Mouse (Mus musculus) G1E (cell line): ENCODE results near the gene Lrrc27. TPM values are rescaled to one million over a fixed set of nuclear protein-coding genes. Genes with fewer than 3 reads are reported as not detected.

Source experiments
- ATAC-seq: 2 replicates; pipeline ENCODE4 v1.8.0; 2016; ENCODE audit warnings: mild to moderate bottlenecking; ENCODE audit not compliant: insufficient number of reproducible peaks, poor library complexity, low FRiP score, severe bottlenecking; ENCODE audit errors: extremely low read depth
- DNase-seq: peaks from one replicate; pipeline ENCODE4 v3.0.0; 2012; ENCODE audit warnings: low spot score
- H3K27me3 ChIP-seq: 2 replicates; pipeline ENCODE4 v1.6.1; 2012; ENCODE audit warnings: mild to moderate bottlenecking, low read length, inconsistent platforms; ENCODE audit not compliant: insufficient read depth
- H3K36me3 ChIP-seq: replicated peaks from 2 replicates; pipeline ENCODE3; 2012; ENCODE audit warnings: mild to moderate bottlenecking, inconsistent platforms
- H3K4me1 ChIP-seq: 2 replicates; pipeline ENCODE4 v1.6.1; 2012; ENCODE audit warnings: low read depth, low read length, inconsistent platforms, mixed read lengths; ENCODE audit not compliant: insufficient read depth
- H3K4me3 ChIP-seq: 2 replicates; pipeline ENCODE4 v1.5.1; 2012; ENCODE audit warnings: low read depth, mild to moderate bottlenecking, inconsistent platforms, low read length, moderate library complexity, mixed read lengths
- H3K9me3 ChIP-seq: replicated peaks from 2 replicates; pipeline ENCODE4 v1.6.1; 2012; ENCODE audit warnings: inconsistent platforms
- CTCF ChIP-seq: IDR thresholded peaks from 2 replicates; pipeline ENCODE4 v1.5.1; 2012; ENCODE audit warnings: low read depth, low read length, inconsistent platforms, mixed read lengths
- GATA1 ChIP-seq: IDR thresholded peaks from 2 replicates; pipeline ENCODE4 v1.6.1; 2012; ENCODE audit warnings: borderline replicate concordance, low read length, inconsistent platforms, mixed read lengths
- GATA2 ChIP-seq: IDR thresholded peaks from 2 replicates; pipeline ENCODE4 v1.6.1; 2012; ENCODE audit warnings: low read depth, low read length, inconsistent platforms, borderline replicate concordance
- POLR2AphosphoS5 ChIP-seq: IDR thresholded peaks from 2 replicates; pipeline ENCODE4 v1.6.1; 2012; ENCODE audit warnings: low read depth, low read length, inconsistent platforms; ENCODE audit not compliant: insufficient replicate concordance
- TAL1 ChIP-seq: conservative IDR thresholded peaks from 2 replicates; pipeline ENCODE4 v1.6.1; 2012; ENCODE audit warnings: low read depth, low read length, inconsistent platforms, mixed read lengths
- polyA plus RNA-seq: library from polyadenylated mRNA; stranded (reverse); fragments of >175 nt; gene quantifications from 2 replicates; pipeline ENCODE4 v1.2.3, GENCODE M21; 2012
- total RNA-seq, 2 experiments: library from RNA; stranded (forward) in 1 of 2; stranded (reverse) in 1 of 2; fragments of 200-1000 nt in 1 of 2; fragments of >200 nt in 1 of 2; fragmentation: Nextera tagmentation in 1 of 2; gene quantifications; 2 replicates each; pipeline ENCODE4 v1.2.3; 2014 to 2017

Lrrc27 gene
- total and polyA plus RNA-seq, 3 experiments, result 1.0 TPM; not detected in 2

- TF ChIP-seq GATA2, result no peak
- TF ChIP-seq GATA1, result no peak
- no peak for TF ChIP-seq CTCF
- no peak for TF ChIP-seq POLR2AphosphoS5
- no peak for TF ChIP-seq TAL1
- ATAC-seq, result no peak
- H3K4me1 ChIP-seq, result no peaks in the 10 kb centered on the region
- no peak for DNase-seq
- no peak overlapping the region; the same call in 1 of the 2 replicates for H3K4me3 ChIP-seq
- peaks cover 52% of the 10 kb centered on the region for H3K9me3 ChIP-seq
- H3K27me3 ChIP-seq, result no peaks in the 10 kb centered on the region
- H3K36me3 ChIP-seq, result no peaks in the 10 kb centered on the region
These were observed 34.4 kb downstream of the Lrrc27 start for GRCm38 (mm10) chr7:139246931-139247880.

- no peaks in the 10 kb centered on the region for H3K36me3 ChIP-seq
- peaks cover 58% of the 10 kb centered on the region for H3K9me3 ChIP-seq
- no peaks in the 10 kb centered on the region for H3K4me1 ChIP-seq
- no peak within 1 kb of the TSS; the same call in 1 of the 2 replicates for H3K4me3 ChIP-seq
- H3K27me3 ChIP-seq, result no peaks in the 10 kb centered on the region
- DNase-seq (no peak), ATAC-seq (no peak)
- TF ChIP-seq TAL1 (no peak), POLR2AphosphoS5 (no peak)
These were observed 35.3 kb downstream of the Lrrc27 start, which contains the start of gene Pwwp2b for GRCm38 (mm10) chr7:139247881-139248614. TSS of gene Pwwp2b (plus strand) at chr7:139248482.

- Histone ChIP-seq H3K27me3 (no peaks in the 10 kb centered on the region), H3K4me1 (no peaks in the 10 kb centered on the region), H3K9me3 (peaks cover 66% of the 10 kb centered on the region), H3K4me3 (no peak overlapping the region), H3K36me3 (no peaks in the 10 kb centered on the region)
- no peak for DNase-seq
- ATAC-seq, result no peak
- TF ChIP-seq CTCF (no peak), TAL1 (no peak), GATA2 (no peak), GATA1 (no peak)
These were observed 36.0 kb downstream of the Lrrc27 start for GRCm38 (mm10) chr7:139248615-139249405.

DNA sequence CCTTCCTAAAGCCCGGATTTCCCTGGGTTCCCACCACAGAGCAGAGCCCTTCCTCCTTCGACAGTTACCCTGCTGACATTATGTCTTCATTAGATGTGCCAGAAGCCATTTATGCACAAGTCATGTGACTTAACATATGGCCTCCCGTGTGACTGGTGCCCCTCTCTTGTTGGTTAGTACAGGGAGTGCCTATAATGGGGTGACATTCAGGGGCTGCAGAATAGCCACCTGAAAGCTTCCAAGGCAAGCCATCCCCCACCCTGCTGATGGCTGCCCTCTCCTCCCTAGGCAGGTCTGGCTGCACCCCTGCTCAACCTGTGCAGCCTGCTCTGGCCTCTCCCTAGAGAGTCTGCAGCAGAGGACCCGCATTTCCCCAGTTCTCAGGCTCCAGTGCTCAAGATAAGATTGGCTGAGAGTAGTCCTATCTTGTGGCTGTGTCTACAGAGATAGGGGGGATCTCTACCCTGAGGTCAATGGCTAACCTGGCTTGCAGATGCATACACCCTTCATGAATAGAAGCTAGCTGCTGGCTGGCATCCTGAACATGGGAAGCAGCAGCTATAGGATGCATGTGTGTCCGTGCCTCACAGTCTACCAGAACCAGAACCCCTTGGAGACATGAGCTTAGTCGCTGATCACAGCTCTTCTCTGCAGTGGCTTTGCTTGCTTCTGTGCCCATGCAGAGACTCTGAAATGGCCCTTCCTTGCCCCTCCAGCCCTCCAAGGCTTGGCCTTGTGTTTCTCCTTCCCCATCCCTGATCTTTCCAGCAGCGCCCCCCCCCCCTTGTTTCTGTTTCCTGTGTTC, 36.8 kb downstream of the Lrrc27 start:
- H3K4me1 ChIP-seq, result no peaks in the 10 kb centered on the region
- TF ChIP-seq TAL1 (no peak), GATA1 (no peak), GATA2 (no peak), POLR2AphosphoS5 (no peak), CTCF (no peak)
- DNase-seq, result no peak
- H3K36me3 ChIP-seq, result no peaks in the 10 kb centered on the region
- no peaks in the 10 kb centered on the region for H3K27me3 ChIP-seq
- peaks cover 68% of the 10 kb centered on the region for H3K9me3 ChIP-seq
- no peak for ATAC-seq
- H3K4me3 ChIP-seq, result no peak overlapping the region

GRCm38 (mm10) chr7:139251881-139252301, 39.1 kb downstream of the Lrrc27 start:
- no peak for TF ChIP-seq POLR2AphosphoS5
- DNase-seq (no peak), ATAC-seq (no peak)
- H3K36me3 ChIP-seq, result no peaks in the 10 kb centered on the region
- peaks cover 78% of the 10 kb centered on the region for H3K9me3 ChIP-seq
- H3K27me3 ChIP-seq, result no peaks in the 10 kb centered on the region; the same call in 1 of the 2 replicates
- no peak overlapping the region for H3K4me3 ChIP-seq
- no peaks in the 10 kb centered on the region for H3K4me1 ChIP-seq
